Mouse (Mus musculus): ENCODE data around the gene Hk1.
A peak's percentile ranks its signal among the peaks of the same experiment; 100 is the strongest.

DNA sequence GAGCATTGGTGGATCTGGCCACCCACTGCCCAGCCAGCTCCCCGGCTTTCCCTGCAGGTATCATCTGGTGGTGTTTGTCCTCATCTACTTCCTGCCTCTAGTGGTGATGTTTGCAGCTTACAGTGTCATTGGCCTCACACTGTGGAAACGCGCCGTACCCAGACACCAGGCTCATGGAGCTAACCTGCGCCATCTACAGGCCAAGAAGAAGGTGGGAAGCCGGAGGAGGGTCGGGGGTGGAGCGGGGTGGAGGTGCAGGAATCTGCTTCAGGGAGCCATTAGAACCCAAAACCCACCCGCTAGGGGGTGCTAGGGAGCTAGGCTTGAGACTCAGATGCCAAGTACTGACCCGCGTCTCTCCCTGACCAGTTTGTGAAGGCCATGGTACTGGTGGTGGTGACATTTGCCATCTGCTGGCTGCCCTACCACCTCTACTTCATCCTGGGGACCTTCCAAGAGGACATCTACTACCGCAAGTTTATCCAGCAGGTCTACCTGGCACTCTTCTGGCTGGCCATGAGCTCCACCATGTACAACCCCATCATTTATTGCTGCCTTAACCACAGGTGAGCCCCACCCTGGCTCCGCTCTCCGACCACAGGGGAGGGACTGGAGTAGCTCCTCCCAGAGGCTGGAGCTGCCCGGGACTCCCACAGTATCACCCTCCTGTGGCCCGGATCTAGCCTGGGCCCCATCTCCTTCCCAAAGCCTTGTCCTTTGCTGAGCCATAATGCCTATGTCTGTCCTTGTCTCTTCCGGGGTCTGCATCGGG lies 118.4 kb downstream of the Hk1 start:
- TF ChIP-seq CTCF (IDR thresholded peaks at IDR 0.05; ENCODE audit: extremely low read depth, insufficient read length, insufficient replicate concordance, low read depth, low read length) (peak; percentile 85; the same call in 1 of the 2 replicates), POLR2A (IDR thresholded peaks at IDR 0.05; ENCODE audit: low read depth, low read length) (0 out of 2 replicates have a peak, but pooled peaks have one; percentile 19)

Measured in small intestine, adult 2 months (tissue).